Mouse (Mus musculus): Measurements from ENCODE around the gene Olfr470. TPM values are rescaled to one million over a fixed set of nuclear protein-coding genes. Genes with fewer than 3 reads are reported as not detected.
"Not testable (repeated sequence)": the region's sequence is repeated elsewhere in the genome, so short reads cannot be mapped to it uniquely, and the experiment has no call there.

The Olfr470 gene
- not detected for total RNA-seq (2021)

- DNase-seq; intact Hi-C loops (cut with DNase I): not testable (repeated sequence)
Observed at GRCm38 (mm10) chr7:107847390-107847789, at the start of gene Olfr470. Gene Olfr470 (minus strand): TSS chr7:107847490.

- intact Hi-C loops (cut with DNase I), result no loop called here
- DNase-seq, result no peak
Observed at GRCm38 (mm10) chr7:107841719-107842118, 5.6 kb downstream of the Olfr470 start.

- DNase-seq; intact Hi-C loops (cut with DNase I): not testable (repeated sequence)
Observed at GRCm38 (mm10) chr7:107825441-107825840, 21.8 kb downstream of the Olfr470 start, which contains the start of gene Olfr469. Gene Olfr469 (minus strand): TSS chr7:107825541.

- intact Hi-C loops (cut with DNase I); DNase-seq: not testable (repeated sequence)
Observed at GRCm38 (mm10) chr7:107823867-107824266, 23.4 kb downstream of the Olfr470 start.

GRCm38 (mm10) chr7:107819442-107819841, 27.8 kb downstream of the Olfr470 start:
- intact Hi-C loops (cut with DNase I), result no loop called here
- no peak for DNase-seq

GRCm38 (mm10) chr7:107811963-107812362, 35.3 kb downstream of the Olfr470 start, which contains the start of gene Olfr467:
Gene Olfr467 (plus strand): TSS chr7:107812263.
- intact Hi-C loops (cut with DNase I), result no loop called here
- DNase-seq, result no peak

GRCm38 (mm10) chr7:107802138-107802537, 45.2 kb downstream of the Olfr470 start:
- intact Hi-C loops (cut with DNase I), result no loop called here
- DNase-seq, result no peak

- no peak for DNase-seq
- intact Hi-C loops (cut with DNase I), result no loop called here
Observed at GRCm38 (mm10) chr7:107801108-107801507, 46.2 kb downstream of the Olfr470 start, which contains the start of gene Ovch2. Gene Ovch2 (minus strand): TSS chr7:107801208.

GRCm38 (mm10) chr7:107796500-107796899, 50.8 kb downstream of the Olfr470 start:
- no peak for DNase-seq
- intact Hi-C loops (cut with DNase I), result no loop called here

Other genes with a start within 250 kb of the Olfr470 start
- gene 5330417H12Rik, start 222.3 kb downstream of the Olfr470 start, total RNA-seq (2021), result not detected
- gene Cyb5r2, start 89.5 kb downstream of the Olfr470 start, total RNA-seq (2021), result not detected
- gene Ovch2, start 46.3 kb downstream of the Olfr470 start, total RNA-seq (2021), result not detected
- gene Olfr467, start 35.2 kb downstream of the Olfr470 start, total RNA-seq (2021), result not detected
- not detected for gene Olfr469, start 21.9 kb downstream of the Olfr470 start, total RNA-seq (2021)
- not detected for gene Olfr472, start 50.4 kb upstream of the Olfr470 start, total RNA-seq (2021)
- not detected for gene Olfr473, start 83.0 kb upstream of the Olfr470 start, total RNA-seq (2021)
- gene Olfr474, start 107.2 kb upstream of the Olfr470 start, total RNA-seq (2021), result not detected
- gene Olfr476, start 117.3 kb upstream of the Olfr470 start, total RNA-seq (2021), result not detected
- not detected for gene Olfr477, start 139.2 kb upstream of the Olfr470 start, total RNA-seq (2021)
- not detected for gene Olfr478, start 186.5 kb upstream of the Olfr470 start, total RNA-seq (2021)
- not detected for gene Olfr479, start 203.2 kb upstream of the Olfr470 start, total RNA-seq (2021)
- gene Olfr480, start 219.9 kb upstream of the Olfr470 start, total RNA-seq (2021), result not detected
- gene Olfr481, start 232.4 kb upstream of the Olfr470 start, total RNA-seq (2021), result not detected

Measured in left cerebral cortex, postnatal 4 days (tissue).